14 mouse cellular contexts compared by ENCODE assay signal in the genomic region with DNA sequence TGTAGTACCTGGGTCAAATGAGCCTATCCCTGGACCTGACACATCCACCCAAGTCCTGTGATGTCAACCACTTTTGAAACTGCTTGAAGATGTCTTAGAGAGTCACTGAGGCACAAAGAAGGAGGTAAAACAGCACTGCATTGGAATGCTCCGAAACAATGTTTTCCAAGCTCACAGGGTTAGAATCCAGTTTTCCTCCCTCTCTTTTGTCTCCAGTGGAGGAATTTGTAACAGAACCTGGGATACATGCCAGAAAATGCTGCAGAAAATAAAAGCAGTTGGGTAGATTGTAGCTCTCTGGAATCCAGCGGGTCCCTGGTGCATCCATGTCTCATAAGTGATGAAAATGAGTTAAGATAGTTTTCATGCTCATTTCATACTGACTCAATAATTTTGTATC.
A peak's percentile ranks its signal among the peaks of the same experiment; 100 is the strongest.
DNase-seq lines count a peak whose midpoint lies in the region; ATAC-seq and TF ChIP-seq lines count a peak whose summit lies in the region.
"Had no signal": no experiment of that assay in that cellular context is flagged by ENCODE, and none has a peak within 500 bp of the region (broad histone marks: within the 10 kb centered on the region; RNA-seq: fewer than 3 reads in every experiment).

No protein-coding gene starts in this region.

- H3K4me2 ChIP-seq in forebrain, embryonic 14.5 days (ENCODE audit: low read length) = no peak overlapping the region
- H3K4me2 ChIP-seq in forebrain, embryonic 13.5 days = no peak overlapping the region
- H3K4me2 ChIP-seq in kidney, embryonic 15.5 days = no peak overlapping the region
- no peak overlapping the region for H3K4me2 ChIP-seq in midbrain, embryonic 15.5 days
- no peak overlapping the region for H3K4me2 ChIP-seq in limb, embryonic 14.5 days (replicated peaks; ENCODE audit: low read depth, low read length, severe bottlenecking)
- H3K4me2 ChIP-seq: liver, embryonic 13.5 days had no signal

- ATAC-seq in forebrain, embryonic 14.5 days = no peak
- no peak for ATAC-seq in forebrain, embryonic 13.5 days
- ATAC-seq in kidney, embryonic 15.5 days (replicated peaks; ENCODE audit: low FRiP score) = no peak
- ATAC-seq in midbrain, embryonic 15.5 days (replicated peaks) = no peak
- ATAC-seq in limb, embryonic 14.5 days (ENCODE audit: low FRiP score, low read depth) = peak; percentile 51
- ATAC-seq: inflammation-experienced regulatory T-cells, adult 6 months had no signal

- no peak overlapping the region for H3K27ac ChIP-seq in forebrain, embryonic 14.5 days (ENCODE audit: low read depth, low read length)
- no peak overlapping the region for H3K27ac ChIP-seq in forebrain, embryonic 13.5 days
- H3K27ac ChIP-seq in kidney, embryonic 15.5 days = peak overlapping the region; percentile 57; the same call in 1 of the 2 replicates
- H3K27ac ChIP-seq in midbrain, embryonic 10.5 days (replicated peaks) = no peak overlapping the region
- no peak overlapping the region for H3K27ac ChIP-seq in midbrain, embryonic 15.5 days
- peak overlapping the region; percentile 70 for H3K27ac ChIP-seq in limb, embryonic 14.5 days (replicated peaks; ENCODE audit: low read depth, low read length)
- H3K27ac ChIP-seq: liver, embryonic 13.5 days had no signal

- H3K9me3 ChIP-seq in forebrain, embryonic 14.5 days (replicated peaks; ENCODE audit: control insufficient read depth, low read length) = no peaks in the 10 kb centered on the region
- no peaks in the 10 kb centered on the region for H3K9me3 ChIP-seq in forebrain, embryonic 13.5 days (replicated peaks)
- no peaks in the 10 kb centered on the region for H3K9me3 ChIP-seq in kidney, embryonic 15.5 days (replicated peaks)
- H3K9me3 ChIP-seq in midbrain, embryonic 10.5 days (replicated peaks) = no peaks in the 10 kb centered on the region
- no peaks in the 10 kb centered on the region for H3K9me3 ChIP-seq in midbrain, embryonic 15.5 days
- H3K9me3 ChIP-seq in limb, embryonic 14.5 days (ENCODE audit: control insufficient read depth, low read length) = no peaks in the 10 kb centered on the region
- H3K9me3 ChIP-seq: liver, embryonic 13.5 days had no signal

- TF ChIP-seq POLR2A in limb, embryonic 14.5 days (IDR thresholded peaks at IDR 0.05; ENCODE audit: borderline replicate concordance, extremely low read depth, insufficient read depth, insufficient read length) = no peak

- DNase-seq in forebrain, embryonic 14.5 days (ENCODE audit: low spot score) = peak; percentile 39
- no peak for DNase-seq in kidney, adult 18-20 months
- peak; percentile 0 for DNase-seq in midbrain, embryonic 10.5 days (ENCODE audit: low spot score)
- DNase-seq in limb, embryonic 14.5 days (ENCODE audit: low spot score) = peak; percentile 77
- DNase-seq in urinary bladder, postnatal 25 days (ENCODE audit: low spot score) = no peak
- DNase-seq: cerebellum, postnatal 36 days; gastrocnemius, postnatal 36 days; liver, embryonic 13.5 days; right cerebral cortex, postnatal 14 days had no signal

- H3K9ac ChIP-seq in forebrain, embryonic 14.5 days (ENCODE audit: low read length) = no peak overlapping the region
- H3K9ac ChIP-seq in forebrain, embryonic 13.5 days = no peak overlapping the region
- no peak overlapping the region for H3K9ac ChIP-seq in kidney, embryonic 15.5 days
- H3K9ac ChIP-seq in midbrain, embryonic 15.5 days = no peak overlapping the region
- no peak overlapping the region for H3K9ac ChIP-seq in limb, embryonic 14.5 days (ENCODE audit: low read depth, low read length, severe bottlenecking)
- H3K9ac ChIP-seq: liver, embryonic 13.5 days had no signal

- H3K27me3 ChIP-seq in forebrain, embryonic 14.5 days (replicated peaks; ENCODE audit: control insufficient read depth, insufficient read depth, low read length) = no peaks in the 10 kb centered on the region
- no peaks in the 10 kb centered on the region for H3K27me3 ChIP-seq in forebrain, embryonic 13.5 days
- H3K27me3 ChIP-seq in kidney, embryonic 15.5 days = peaks cover 24% of the 10 kb centered on the region
- H3K27me3 ChIP-seq in midbrain, embryonic 10.5 days (ENCODE audit: low read depth, poor library complexity, severe bottlenecking) = no peaks in the 10 kb centered on the region
- no peaks in the 10 kb centered on the region for H3K27me3 ChIP-seq in midbrain, embryonic 15.5 days (replicated peaks)
- no peaks in the 10 kb centered on the region for H3K27me3 ChIP-seq in limb, embryonic 14.5 days (ENCODE audit: control insufficient read depth, insufficient read depth, low read length)
- H3K27me3 ChIP-seq: liver, embryonic 13.5 days had no signal

- H3K4me1 ChIP-seq in forebrain, embryonic 14.5 days (ENCODE audit: control insufficient read depth, insufficient read depth, low read length) = no peaks in the 10 kb centered on the region
- 0 out of 2 replicates have a peak, but pooled peaks cover 7% of the 10 kb centered on the region for H3K4me1 ChIP-seq in forebrain, embryonic 13.5 days
- peaks cover 15% of the 10 kb centered on the region for H3K4me1 ChIP-seq in kidney, embryonic 15.5 days
- H3K4me1 ChIP-seq in midbrain, embryonic 10.5 days = peaks cover 23% of the 10 kb centered on the region
- H3K4me1 ChIP-seq in midbrain, embryonic 15.5 days = 0 out of 2 replicates have a peak, but pooled peaks cover 3% of the 10 kb centered on the region
- peaks cover 18% of the 10 kb centered on the region for H3K4me1 ChIP-seq in limb, embryonic 14.5 days (ENCODE audit: control insufficient read depth, insufficient read depth, low read length)
- H3K4me1 ChIP-seq: liver, embryonic 13.5 days had no signal

- 49% methylated on average over 2 of the region's 2 CpGs for WGBS in forebrain, embryonic 14.5 days
- WGBS in forebrain, embryonic 13.5 days = 66% methylated on average over 2 of the region's 2 CpGs
- 61% methylated on average over 2 of the region's 2 CpGs for WGBS in kidney, embryonic 15.5 days
- WGBS in midbrain, embryonic 10.5 days = 91% methylated on average over 2 of the region's 2 CpGs
- 70% methylated on average over 2 of the region's 2 CpGs for WGBS in midbrain, embryonic 15.5 days
- 48% methylated on average over 2 of the region's 2 CpGs for WGBS in limb, embryonic 14.5 days

- H3K36me3 ChIP-seq in forebrain, embryonic 14.5 days (ENCODE audit: control insufficient read depth, insufficient read depth, low read length) = no peaks in the 10 kb centered on the region
- no peaks in the 10 kb centered on the region for H3K36me3 ChIP-seq in forebrain, embryonic 13.5 days (ENCODE audit: poor library complexity, severe bottlenecking)
- H3K36me3 ChIP-seq in kidney, embryonic 15.5 days = no peaks in the 10 kb centered on the region
- H3K36me3 ChIP-seq in midbrain, embryonic 10.5 days = no peaks in the 10 kb centered on the region
- no peaks in the 10 kb centered on the region for H3K36me3 ChIP-seq in midbrain, embryonic 15.5 days (replicated peaks)
- no peaks in the 10 kb centered on the region for H3K36me3 ChIP-seq in limb, embryonic 14.5 days (ENCODE audit: control insufficient read depth, insufficient read depth, low read length)
- H3K36me3 ChIP-seq: G1E; liver, embryonic 13.5 days had no signal

- no peak overlapping the region for H3K4me3 ChIP-seq in forebrain, embryonic 14.5 days (ENCODE audit: low read depth, low read length)
- no peak overlapping the region for H3K4me3 ChIP-seq in forebrain, embryonic 13.5 days
- H3K4me3 ChIP-seq in kidney, embryonic 15.5 days (replicated peaks) = no peak overlapping the region
- H3K4me3 ChIP-seq in midbrain, embryonic 10.5 days = no peak overlapping the region
- H3K4me3 ChIP-seq in midbrain, embryonic 15.5 days = no peak overlapping the region
- H3K4me3 ChIP-seq in limb, embryonic 14.5 days (replicated peaks; ENCODE audit: low read length) = no peak overlapping the region
- H3K4me3 ChIP-seq: liver, embryonic 13.5 days had no signal

Comparison
In these comparisons a context has a peak if more than half of its experiments do, and no peak if none do; other contexts are left out.
1. DNase-seq: peak in forebrain, embryonic 14.5 days (single experiment), midbrain, embryonic 10.5 days (single experiment) and limb, embryonic 14.5 days (single experiment); none in kidney, adult 18-20 months (single experiment) and urinary bladder, postnatal 25 days (single experiment).
2. H3K27ac ChIP-seq: peak in kidney, embryonic 15.5 days (single experiment) and limb, embryonic 14.5 days (single experiment); none in forebrain, embryonic 14.5 days (single experiment), forebrain, embryonic 13.5 days (single experiment), midbrain, embryonic 10.5 days (single experiment) and midbrain, embryonic 15.5 days (single experiment).